13 mouse cellular contexts compared by ENCODE assay signal in the genomic region with DNA sequence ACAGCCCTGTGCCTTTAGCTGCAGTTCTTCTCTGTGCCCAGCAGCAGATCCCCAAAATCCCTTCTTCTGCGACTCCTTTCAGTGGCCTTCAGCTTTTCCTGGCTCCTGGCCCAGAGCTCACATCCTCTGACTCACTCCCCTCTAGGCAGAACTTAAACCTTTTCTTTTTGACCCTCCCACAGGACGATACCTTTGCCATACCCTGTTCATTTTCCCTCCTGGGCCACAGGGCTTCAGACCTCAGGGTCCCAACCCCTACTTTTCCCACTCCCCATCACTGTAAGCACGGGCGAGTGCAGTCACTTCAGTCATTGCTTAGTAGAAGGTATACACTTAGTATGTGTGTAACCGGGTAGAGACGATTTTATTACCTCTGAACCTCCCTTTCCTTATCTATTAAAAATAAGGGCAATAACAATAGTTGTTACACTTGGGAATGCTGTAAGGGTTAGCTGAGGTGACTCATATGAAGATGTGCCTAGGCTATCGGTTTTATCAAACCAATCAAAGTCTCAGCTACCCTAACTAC. TPM values are rescaled to one million over a fixed set of nuclear protein-coding genes. Genes with fewer than 3 reads are reported as not detected.
DNase-seq lines count a peak whose midpoint lies in the region; ATAC-seq and TF ChIP-seq lines count a peak whose summit lies in the region.
"Had no signal": no experiment of that assay in that cellular context is flagged by ENCODE, and none has a peak within 500 bp of the region (broad histone marks: within the 10 kb centered on the region; RNA-seq: fewer than 3 reads in every experiment).

No protein-coding gene starts in this region.

- WGBS in heart, embryonic 12.5 days = 67% methylated on average over 7 of the region's 7 CpGs
- 49% methylated on average over 7 of the region's 7 CpGs for WGBS in lung, embryonic 16.5 days
- WGBS in liver, postnatal 0 days (ENCODE audit: insufficient replicate concordance) = 60% methylated on average over 7 of the region's 7 CpGs
- 77% methylated on average over 7 of the region's 7 CpGs for WGBS in midbrain, embryonic 15.5 days

- H3K4me2 ChIP-seq in heart, embryonic 12.5 days = peak overlapping the region; percentile 50
- H3K4me2 ChIP-seq in lung, embryonic 16.5 days (ENCODE audit: low read depth, low read length) = no peak overlapping the region
- peak overlapping the region; percentile 33; the same call in 1 of the 2 replicates for H3K4me2 ChIP-seq in liver, postnatal 0 days (ENCODE audit: low read depth, low read length)
- H3K4me2 ChIP-seq in midbrain, embryonic 15.5 days = no peak overlapping the region
- H3K4me2 ChIP-seq: embryonic facial prominence, embryonic 12.5 days had no signal

- no peaks in the 10 kb centered on the region for H3K9me3 ChIP-seq in heart, embryonic 12.5 days (replicated peaks)
- no peaks in the 10 kb centered on the region for H3K9me3 ChIP-seq in lung, embryonic 16.5 days (ENCODE audit: control insufficient read depth, low read length)
- no peaks in the 10 kb centered on the region for H3K9me3 ChIP-seq in liver, postnatal 0 days (ENCODE audit: low read length)
- H3K9me3 ChIP-seq in midbrain, embryonic 15.5 days = no peaks in the 10 kb centered on the region
- H3K9me3 ChIP-seq: embryonic facial prominence, embryonic 12.5 days; hindbrain, embryonic 10.5 days had no signal

- no peak for TF ChIP-seq EP300 in liver, postnatal 0 days (IDR thresholded peaks at IDR 0.05; ENCODE audit: low read depth)

- no peak overlapping the region for H3K9ac ChIP-seq in heart, embryonic 12.5 days
- no peak overlapping the region for H3K9ac ChIP-seq in lung, embryonic 16.5 days (ENCODE audit: low read length)
- H3K9ac ChIP-seq in liver, postnatal 0 days (replicated peaks) = no peak overlapping the region
- H3K9ac ChIP-seq in midbrain, embryonic 15.5 days = no peak overlapping the region
- H3K9ac ChIP-seq: embryonic facial prominence, embryonic 12.5 days; forebrain, postnatal 0 days had no signal

- peaks cover 12% of the 10 kb centered on the region for H3K4me1 ChIP-seq in heart, embryonic 12.5 days (replicated peaks)
- no peaks in the 10 kb centered on the region for H3K4me1 ChIP-seq in lung, embryonic 16.5 days (replicated peaks; ENCODE audit: control insufficient read depth, insufficient read depth, low read length)
- peaks cover 3% of the 10 kb centered on the region; the same call in 1 of the 2 replicates for H3K4me1 ChIP-seq in liver, postnatal 0 days (ENCODE audit: insufficient read depth)
- H3K4me1 ChIP-seq in midbrain, embryonic 15.5 days = no peaks in the 10 kb centered on the region
- H3K4me1 ChIP-seq: embryonic facial prominence, embryonic 12.5 days; hindbrain, embryonic 10.5 days had no signal

- TF ChIP-seq CTCF in liver, postnatal 0 days (IDR thresholded peaks at IDR 0.05; ENCODE audit: low read depth) = no peak

- no peak for ATAC-seq in heart, embryonic 12.5 days (ENCODE audit: insufficient number of reproducible peaks, low FRiP score)
- 0 out of 2 replicates have a peak, but pooled peaks have one; percentile 28 for ATAC-seq in lung, embryonic 16.5 days (ENCODE audit: low read depth)
- no peak for ATAC-seq in liver, postnatal 0 days
- ATAC-seq in midbrain, embryonic 15.5 days (replicated peaks) = no peak

- no peak overlapping the region for H3K4me3 ChIP-seq in heart, embryonic 12.5 days
- H3K4me3 ChIP-seq in lung, embryonic 16.5 days (ENCODE audit: low read length) = no peak overlapping the region
- no peak overlapping the region for H3K4me3 ChIP-seq in liver, postnatal 0 days (ENCODE audit: low read depth, low read length)
- no peak overlapping the region for H3K4me3 ChIP-seq in midbrain, embryonic 15.5 days
- H3K4me3 ChIP-seq: embryonic facial prominence, embryonic 12.5 days; hindbrain, embryonic 10.5 days had no signal

- DNase-seq in heart, adult 9 months (ENCODE audit: low spot score in 2 of 2) = no peak
- DNase-seq in lung, postnatal 25 days (ENCODE audit: low spot score) = no peak
- DNase-seq in adrenal gland, adult 8-10 months = peak; percentile 56
- no peak for DNase-seq in liver, postnatal 0 days
- DNase-seq in layer of hippocampus, postnatal 14 days (ENCODE audit: low spot score in 2 of 2) = no peak
- DNase-seq: cerebellum, adult 11 months had no signal

- no peaks in the 10 kb centered on the region for H3K36me3 ChIP-seq in heart, embryonic 12.5 days
- H3K36me3 ChIP-seq in lung, embryonic 16.5 days (ENCODE audit: control insufficient read depth, insufficient read depth, low read length) = no peaks in the 10 kb centered on the region
- H3K36me3 ChIP-seq in liver, postnatal 0 days (replicated peaks; ENCODE audit: insufficient read depth, low read length) = no peaks in the 10 kb centered on the region
- no peaks in the 10 kb centered on the region for H3K36me3 ChIP-seq in midbrain, embryonic 15.5 days (replicated peaks)
- H3K36me3 ChIP-seq: embryonic facial prominence, embryonic 12.5 days; hindbrain, embryonic 10.5 days had no signal

- H3K27me3 ChIP-seq in heart, embryonic 12.5 days (replicated peaks) = no peaks in the 10 kb centered on the region
- no peaks in the 10 kb centered on the region for H3K27me3 ChIP-seq in lung, embryonic 16.5 days (ENCODE audit: control insufficient read depth, insufficient read depth, low read depth, low read length)
- no peaks in the 10 kb centered on the region for H3K27me3 ChIP-seq in liver, postnatal 0 days (ENCODE audit: insufficient read depth, low read length)
- H3K27me3 ChIP-seq in midbrain, embryonic 15.5 days (replicated peaks) = peaks cover 4% of the 10 kb centered on the region; the same call in 1 of the 2 replicates

- H3K27ac ChIP-seq in heart, embryonic 12.5 days (ENCODE audit: poor library complexity, severe bottlenecking) = no peak overlapping the region
- no peak overlapping the region for H3K27ac ChIP-seq in lung, embryonic 16.5 days (ENCODE audit: low read length)
- no peak overlapping the region for H3K27ac ChIP-seq in liver, postnatal 0 days (ENCODE audit: low read depth)
- no peak overlapping the region for H3K27ac ChIP-seq in midbrain, embryonic 15.5 days
- H3K27ac ChIP-seq: embryonic facial prominence, embryonic 12.5 days; hindbrain, embryonic 10.5 days had no signal

RNA-seq across cellular contexts. Expression of a gene that starts 7.0 kb away (rescaled TPM):
- polyA plus RNA-seq in heart, embryonic 12.5 days (2016; fragmentation: Nextera tagmentation; extraction: Ambion mirVana) = not detected in 2 replicates
- 0.28 TPM in 1 of 2 replicates, not detected in the other for polyA plus RNA-seq in lung, embryonic 16.5 days (2015; fragmentation: Nextera tagmentation; extraction: Ambion mirVana)
- total RNA-seq in adrenal gland, adult 8-10 months (2022) = not detected
- polyA plus RNA-seq in liver, postnatal 0 days (2015; fragmentation: Nextera tagmentation; extraction: Ambion mirVana) = not detected in 2 replicates
- not detected in 2 replicates for polyA plus RNA-seq in midbrain, embryonic 15.5 days (2015; fragmentation: Nextera tagmentation; extraction: Ambion mirVana)
- not detected for total RNA-seq in layer of hippocampus, postnatal 14 days (2021)
- total RNA-seq: forebrain, postnatal 0 days had no signal
- polyA plus RNA-seq: embryonic facial prominence, embryonic 12.5 days; forebrain, postnatal 0 days; liver, embryonic 16.5 days had no signal

RNA-seq across cellular contexts. Expression of a gene that starts 25.5 kb away (rescaled TPM):
- polyA plus RNA-seq in heart, embryonic 12.5 days (2016; fragmentation: Nextera tagmentation; extraction: Ambion mirVana) = 0.08 and 0.27 TPM in 2 replicates
- 0.29 and 0.62 TPM in 2 replicates for polyA plus RNA-seq in lung, embryonic 16.5 days (2015; fragmentation: Nextera tagmentation; extraction: Ambion mirVana)
- total RNA-seq in adrenal gland, adult 8-10 months (2022) = under 1 TPM in 1 of 4 experiments, not detected in 3; 0.15 TPM
- 8.1 and 8.4 TPM in 2 replicates for polyA plus RNA-seq in liver, postnatal 0 days (2015; fragmentation: Nextera tagmentation; extraction: Ambion mirVana)
- 0.59 and 0.77 TPM in 2 replicates for polyA plus RNA-seq in midbrain, embryonic 15.5 days (2015; fragmentation: Nextera tagmentation; extraction: Ambion mirVana)
- 10 to 100 TPM in 1 of 2 experiments, 1 to 10 TPM in 1; 1.3 to 12.2 TPM for total RNA-seq in layer of hippocampus, postnatal 14 days (2021)

Comparison
In these comparisons a context has a peak if more than half of its experiments do, and no peak if none do; other contexts are left out.
1. H3K4me2 ChIP-seq: peak in heart, embryonic 12.5 days (single experiment) and liver, postnatal 0 days (single experiment); none in lung, embryonic 16.5 days (single experiment) and midbrain, embryonic 15.5 days (single experiment).